In genomic region chr3:152998901-152999300, GRCm38 (mm10) we compare ENCODE assay signal across 28 mouse cellular contexts. TPM values are rescaled to one million over a fixed set of nuclear protein-coding genes. Genes with fewer than 3 reads are reported as not detected.
DNase-seq lines count a peak whose midpoint lies in the region; ATAC-seq and TF ChIP-seq lines count a peak whose summit lies in the region.
"Had no signal": no experiment of that assay in that cellular context is flagged by ENCODE, and none has a peak within 500 bp of the region (broad histone marks: within the 10 kb centered on the region; RNA-seq: fewer than 3 reads in every experiment).

No protein-coding gene starts in this region.

- no peak for DNase-seq in forebrain, postnatal 0 days
- DNase-seq in layer of hippocampus, adult 9-11 months, result peak; percentile 64
- DNase-seq in layer of hippocampus, adult 8-10 months (ENCODE audit: low spot score in 2 of 2), result no peak
- peak; percentile 79 for DNase-seq in retina, postnatal 1 day
- no peak for DNase-seq in retina, embryonic 14.5 days (ENCODE audit: low spot score)
- DNase-seq in thymus, postnatal 10 days (ENCODE audit: low spot score in 2 of 2), result no peak
- DNase-seq in cerebellum, adult 11-12 months, result no peak
- DNase-seq: adrenal gland, postnatal 25 days; cerebellum, adult 8-10 months; cerebellum, postnatal 25 days; heart, adult 2 months; heart, postnatal 4 days; kidney, adult 9 months; kidney, postnatal 10 days; lung, embryonic 14.5 days; lung, postnatal 14 days; right cerebral cortex, postnatal 14 days; thymus, postnatal 14 days had no signal

- H3K36me3 ChIP-seq in forebrain, postnatal 0 days (ENCODE audit: insufficient read depth), result no peaks in the 10 kb centered on the region
- H3K36me3 ChIP-seq in forebrain, embryonic 13.5 days (ENCODE audit: poor library complexity, severe bottlenecking), result no peaks in the 10 kb centered on the region
- H3K36me3 ChIP-seq: heart, embryonic 12.5 days; limb, embryonic 12.5 days; liver, embryonic 15.5 days; neural tube, embryonic 13.5 days had no signal

- H3K4me2 ChIP-seq in forebrain, postnatal 0 days (ENCODE audit: low read depth), result no peak overlapping the region
- H3K4me2 ChIP-seq in forebrain, embryonic 13.5 days, result no peak overlapping the region
- H3K4me2 ChIP-seq: heart, embryonic 12.5 days; limb, embryonic 12.5 days; liver, embryonic 15.5 days; lung, embryonic 14.5 days; neural tube, embryonic 13.5 days had no signal

- WGBS in forebrain, postnatal 0 days, result 56% methylated on average over 5 of the region's 5 CpGs
- WGBS in forebrain, embryonic 13.5 days, result 53% methylated on average over 5 of the region's 5 CpGs

- H3K9me3 ChIP-seq in forebrain, postnatal 0 days (ENCODE audit: low read length), result no peaks in the 10 kb centered on the region
- no peaks in the 10 kb centered on the region for H3K9me3 ChIP-seq in forebrain, embryonic 13.5 days (replicated peaks)
- H3K9me3 ChIP-seq: heart, embryonic 12.5 days; limb, embryonic 12.5 days; liver, embryonic 15.5 days; neural tube, embryonic 13.5 days had no signal

- no peak overlapping the region for H3K27ac ChIP-seq in forebrain, postnatal 0 days (ENCODE audit: low read depth, low read length)
- no peak overlapping the region for H3K27ac ChIP-seq in forebrain, embryonic 13.5 days
- H3K27ac ChIP-seq: heart, adult 2 months; left cerebral cortex, adult 2 months; limb, embryonic 12.5 days; liver, embryonic 15.5 days; neural tube, embryonic 13.5 days had no signal

- H3K27me3 ChIP-seq in forebrain, postnatal 0 days (ENCODE audit: insufficient read depth, low read length), result no peaks in the 10 kb centered on the region
- H3K27me3 ChIP-seq in forebrain, embryonic 13.5 days, result no peaks in the 10 kb centered on the region
- H3K27me3 ChIP-seq: heart, embryonic 12.5 days; limb, embryonic 12.5 days; liver, embryonic 15.5 days; neural tube, embryonic 13.5 days had no signal

- no peaks in the 10 kb centered on the region for H3K4me1 ChIP-seq in forebrain, postnatal 0 days (ENCODE audit: insufficient read depth)
- 0 out of 2 replicates have a peak, but pooled peaks cover 5% of the 10 kb centered on the region for H3K4me1 ChIP-seq in forebrain, embryonic 13.5 days
- H3K4me1 ChIP-seq: limb, embryonic 12.5 days; liver, embryonic 15.5 days; neural tube, embryonic 13.5 days had no signal

- H3K4me3 ChIP-seq in forebrain, postnatal 0 days (ENCODE audit: low read depth, low read length), result no peak overlapping the region
- H3K4me3 ChIP-seq in forebrain, embryonic 13.5 days, result no peak overlapping the region
- H3K4me3 ChIP-seq: heart, adult 2 months; heart, embryonic 12.5 days; left cerebral cortex, adult 2 months; limb, embryonic 12.5 days; liver, embryonic 15.5 days; neural tube, embryonic 13.5 days had no signal

- 0 out of 2 replicates have a peak, but pooled peaks have one; percentile 27 for ATAC-seq in forebrain, postnatal 0 days
- ATAC-seq in forebrain, embryonic 13.5 days, result no peak
- ATAC-seq: forebrain, embryonic 14.5 days; intestine, postnatal 0 days had no signal

- TF ChIP-seq CTCF in forebrain, postnatal 0 days (IDR thresholded peaks at IDR 0.05; ENCODE audit: low read depth), result no peak

- H3K9ac ChIP-seq in forebrain, postnatal 0 days, result no peak overlapping the region
- no peak overlapping the region for H3K9ac ChIP-seq in forebrain, embryonic 13.5 days
- H3K9ac ChIP-seq: heart, embryonic 12.5 days; limb, embryonic 12.5 days; liver, embryonic 15.5 days; lung, embryonic 14.5 days; neural tube, embryonic 13.5 days had no signal

RNA-seq across cellular contexts. Expression of gene St6galnac5, which starts 16.9 kb away (rescaled TPM):
- total RNA-seq in forebrain, postnatal 0 days (2014; rRNA removed), result 23.9 and 26.8 TPM in 2 replicates
- 23.4 and 38.3 TPM in 2 replicates for polyA plus RNA-seq in forebrain, postnatal 0 days (2015; fragmentation: Nextera tagmentation; extraction: Ambion mirVana)
- 5.7 and 6.7 TPM in 2 replicates for polyA plus RNA-seq in forebrain, embryonic 13.5 days (2015; fragmentation: Nextera tagmentation; extraction: Ambion mirVana)
- 100 to 1,000 TPM; 106 to 130 (median 121) TPM for total RNA-seq in layer of hippocampus, adult 8-10 months (2022)
- total RNA-seq: heart, adult 2 months; liver, adult 2 months; MEL had no signal
- polyA plus RNA-seq: liver, adult 2 months had no signal

Comparison
In these comparisons a context has a peak if more than half of its experiments do, and no peak if none do; other contexts are left out.
1. DNase-seq: peak in layer of hippocampus, adult 9-11 months (single experiment) and retina, postnatal 1 day (single experiment); none in forebrain, postnatal 0 days (single experiment), layer of hippocampus, adult 8-10 months (0 of 2), retina, embryonic 14.5 days (single experiment), thymus, postnatal 10 days (0 of 2) and cerebellum, adult 11-12 months (single experiment).